Mouse (Mus musculus): ENCODE results near the gene Olfr557. TPM values are rescaled to one million over a fixed set of nuclear protein-coding genes. Genes with fewer than 3 reads are reported as not detected.

Olfr557 gene
- not detected in 2 replicates for polyA plus RNA-seq (2015; fragmentation: Nextera tagmentation; extraction: Ambion mirVana)

- H3K4me3 ChIP-seq, result no peak within 1 kb of the TSS
- 76% methylated on average over 5 of the region's 5 CpGs for WGBS
- no peak within 1 kb of the TSS for H3K27ac ChIP-seq
- no peaks in the 10 kb centered on the region for H3K36me3 ChIP-seq
- H3K4me2 ChIP-seq, result no peak within 1 kb of the TSS
- no peaks in the 10 kb centered on the region for H3K4me1 ChIP-seq
- H3K9ac ChIP-seq, result no peak within 1 kb of the TSS
- no peaks in the 10 kb centered on the region for H3K9me3 ChIP-seq
- ATAC-seq (ENCODE audit: insufficient number of reproducible peaks, insufficient read depth, low FRiP score, low TSS enrichment, low read depth), result no peak
- H3K27me3 ChIP-seq, result no peaks in the 10 kb centered on the region
Measured at GRCm38 (mm10) chr7:102695358-102696125, at the start of gene Olfr557. TSS of gene Olfr557 (plus strand) at chr7:102695910.

DNA sequence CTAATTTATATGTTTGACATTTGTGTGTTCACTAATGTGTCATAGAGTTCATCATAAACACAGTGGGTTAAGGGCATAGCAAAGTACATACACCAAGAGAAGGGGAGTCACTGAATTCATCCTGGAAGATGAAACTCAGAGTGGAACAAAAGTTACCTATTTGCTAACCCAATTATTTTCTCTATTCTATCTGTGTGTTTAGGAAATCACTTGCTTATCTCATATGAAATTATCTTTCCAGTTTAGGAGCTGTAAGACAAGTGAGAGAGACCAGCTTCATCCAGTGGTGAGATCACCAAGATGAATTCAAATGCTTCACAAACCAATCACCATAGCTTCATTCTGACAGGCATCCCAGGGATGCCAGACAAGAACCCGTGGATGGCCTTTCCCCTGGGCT is 37.2 kb upstream of the Olfr557 start, which contains the start of gene Olfr555:
Gene Olfr555, plus strand, starts transcription at position 301 of the 400 bp plus-strand sequence.
- Histone ChIP-seq H3K36me3 (no peaks in the 10 kb centered on the region), H3K4me2 (no peak within 1 kb of the TSS), H3K9me3 (no peaks in the 10 kb centered on the region), H3K9ac (no peak within 1 kb of the TSS), H3K27ac (no peak within 1 kb of the TSS), H3K27me3 (no peaks in the 10 kb centered on the region), H3K4me1 (no peaks in the 10 kb centered on the region), H3K4me3 (no peak within 1 kb of the TSS)
- no peak for ATAC-seq (ENCODE audit: insufficient number of reproducible peaks, insufficient read depth, low FRiP score, low TSS enrichment, low read depth)
- WGBS, result 83% methylated on average over 1 of the region's 1 CpGs

DNA sequence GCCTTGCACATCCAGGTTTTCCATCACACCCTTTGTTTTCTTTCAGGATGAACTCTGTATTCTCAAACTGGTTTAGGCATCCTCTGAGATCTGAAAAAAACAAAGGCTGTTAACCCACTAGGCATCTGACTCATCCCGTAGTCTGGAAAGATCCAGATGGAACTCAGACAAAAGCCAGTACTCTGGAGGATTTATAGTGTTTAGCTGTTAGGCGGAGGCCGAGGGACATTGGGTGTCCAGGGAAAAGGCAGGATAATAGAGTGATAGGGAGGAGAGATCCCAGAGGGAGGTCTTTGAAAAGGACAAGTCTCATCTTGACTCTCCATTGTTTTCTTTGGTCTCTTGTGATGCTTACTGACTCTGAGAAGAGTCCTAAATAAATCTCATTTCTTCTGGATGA is 31.1 kb upstream of the Olfr557 start, which contains the start of gene Olfr556:
Gene Olfr556, plus strand, starts transcription at position 301 of the 400 bp plus-strand sequence.
- Histone ChIP-seq H3K36me3 (no peaks in the 10 kb centered on the region), H3K4me1 (no peaks in the 10 kb centered on the region), H3K9ac (no peak within 1 kb of the TSS), H3K27ac (no peak within 1 kb of the TSS), H3K4me3 (no peak within 1 kb of the TSS), H3K9me3 (no peaks in the 10 kb centered on the region), H3K4me2 (no peak within 1 kb of the TSS), H3K27me3 (no peaks in the 10 kb centered on the region)
- no peak for ATAC-seq (ENCODE audit: insufficient number of reproducible peaks, insufficient read depth, low FRiP score, low TSS enrichment, low read depth)
- WGBS, result 61% methylated on average over 3 of the region's 3 CpGs

- ATAC-seq (ENCODE audit: insufficient number of reproducible peaks, insufficient read depth, low FRiP score, low TSS enrichment, low read depth), result no peak
- H3K27ac ChIP-seq, result no peak overlapping the region
- WGBS, result 37% methylated on average over 2 of the region's 2 CpGs
- H3K27me3 ChIP-seq, result no peaks in the 10 kb centered on the region
- H3K4me1 ChIP-seq, result no peaks in the 10 kb centered on the region
- no peaks in the 10 kb centered on the region for H3K36me3 ChIP-seq
- no peak overlapping the region for H3K4me2 ChIP-seq
- no peak overlapping the region for H3K4me3 ChIP-seq
- H3K9me3 ChIP-seq, result no peaks in the 10 kb centered on the region
- no peak overlapping the region for H3K9ac ChIP-seq
Measured at GRCm38 (mm10) chr7:102665378-102665777, 30.3 kb upstream of the Olfr557 start.

GRCm38 (mm10) chr7:102676225-102676624 is 19.5 kb upstream of the Olfr557 start:
- Histone ChIP-seq H3K4me3 (no peak overlapping the region), H3K9ac (no peak overlapping the region), H3K27ac (no peak overlapping the region), H3K36me3 (peaks cover 5% of the 10 kb centered on the region), H3K4me2 (no peak overlapping the region), H3K27me3 (no peaks in the 10 kb centered on the region), H3K9me3 (no peaks in the 10 kb centered on the region), H3K4me1 (no peaks in the 10 kb centered on the region)
- no peak for ATAC-seq (ENCODE audit: insufficient number of reproducible peaks, insufficient read depth, low FRiP score, low TSS enrichment, low read depth)
- WGBS, result 81% methylated on average over 2 of the region's 2 CpGs

- no peaks in the 10 kb centered on the region for H3K27me3 ChIP-seq
- H3K4me3 ChIP-seq, result no peak overlapping the region
- no peaks in the 10 kb centered on the region for H3K4me1 ChIP-seq
- H3K9ac ChIP-seq, result no peak overlapping the region
- peaks cover 16% of the 10 kb centered on the region for H3K36me3 ChIP-seq
- H3K4me2 ChIP-seq, result no peak overlapping the region
- no peak overlapping the region for H3K27ac ChIP-seq
- H3K9me3 ChIP-seq, result no peaks in the 10 kb centered on the region
- WGBS, result 93% methylated on average over 1 of the region's 1 CpGs
- no peak for ATAC-seq (ENCODE audit: insufficient number of reproducible peaks, insufficient read depth, low FRiP score, low TSS enrichment, low read depth)
Measured at GRCm38 (mm10) chr7:102681916-102682315, 13.8 kb upstream of the Olfr557 start.

DNA sequence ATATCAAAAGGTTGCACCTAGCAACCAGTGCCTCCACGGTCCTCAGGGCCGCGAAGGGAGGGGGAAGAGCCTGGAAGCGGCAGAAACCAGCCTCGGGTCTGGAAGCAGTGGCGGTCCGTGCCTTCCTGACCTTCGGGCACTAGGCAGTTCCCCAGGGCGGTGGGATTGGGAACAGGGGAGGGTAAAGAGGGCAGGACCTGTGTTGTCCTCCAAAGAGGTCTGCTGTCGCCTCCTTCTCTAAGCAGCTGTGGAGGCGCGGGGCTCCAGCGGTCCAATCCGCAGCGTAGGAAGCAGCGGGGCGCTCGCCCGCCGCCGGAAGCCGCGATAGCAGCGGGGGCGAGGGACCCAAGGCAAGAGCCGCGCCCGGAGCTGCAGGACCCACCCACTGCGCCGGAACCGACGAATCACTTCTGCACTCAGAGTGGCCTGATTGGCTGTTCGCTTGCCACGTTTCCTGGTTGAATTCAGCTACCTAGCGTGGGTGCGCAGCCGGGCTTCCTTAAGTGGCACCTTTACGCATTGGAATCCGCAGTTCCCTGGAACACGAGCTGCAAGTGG is 8.7 kb upstream of the Olfr557 start, which contains the start of gene Trim68:
Gene Trim68, minus strand, starts transcription at position 384 of the 558 bp plus-strand sequence.
- H3K4me1 ChIP-seq, result no peaks in the 10 kb centered on the region
- no peaks in the 10 kb centered on the region for H3K27me3 ChIP-seq
- peak within 1 kb of the TSS; percentile 68 for H3K4me3 ChIP-seq
- H3K4me2 ChIP-seq, result peak within 1 kb of the TSS; percentile 69
- peak within 1 kb of the TSS; percentile 81 for H3K9ac ChIP-seq
- peak; percentile 99 for ATAC-seq (ENCODE audit: insufficient number of reproducible peaks, insufficient read depth, low FRiP score, low TSS enrichment, low read depth)
- peaks cover 7% of the 10 kb centered on the region; the same call in 1 of the 2 replicates for H3K36me3 ChIP-seq
- H3K27ac ChIP-seq, result peak within 1 kb of the TSS; percentile 81
- H3K9me3 ChIP-seq, result no peaks in the 10 kb centered on the region
- 0% methylated on average over 40 of the region's 40 CpGs for WGBS

DNA sequence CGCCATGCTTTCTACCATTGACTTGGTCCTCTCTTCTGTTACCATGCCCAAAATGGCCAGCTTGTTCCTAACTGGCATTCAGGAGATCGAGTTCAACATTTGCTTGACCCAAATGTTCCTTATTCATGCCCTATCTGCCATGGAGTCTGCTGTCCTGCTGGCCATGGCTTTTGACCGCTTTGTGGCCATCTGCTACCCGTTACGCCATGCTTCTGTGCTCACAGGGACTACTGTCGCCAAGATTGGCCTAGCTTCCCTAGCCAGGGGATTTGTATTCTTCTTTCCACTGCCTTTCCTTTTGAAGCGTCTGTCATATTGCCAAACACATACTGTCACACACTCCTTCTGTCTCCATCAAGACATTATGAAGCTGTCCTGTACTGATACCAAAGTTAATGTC is 2.8 kb downstream of the Olfr557 start:
- H3K27me3 ChIP-seq, result no peaks in the 10 kb centered on the region
- H3K4me3 ChIP-seq, result no peak overlapping the region
- no peak overlapping the region for H3K27ac ChIP-seq
- no peak overlapping the region for H3K9ac ChIP-seq
- no peaks in the 10 kb centered on the region for H3K36me3 ChIP-seq
- H3K4me2 ChIP-seq, result no peak overlapping the region
- H3K4me1 ChIP-seq, result no peaks in the 10 kb centered on the region
- WGBS, result 87% methylated on average over 7 of the region's 7 CpGs
- no peak for ATAC-seq (ENCODE audit: insufficient number of reproducible peaks, insufficient read depth, low FRiP score, low TSS enrichment, low read depth)
- H3K9me3 ChIP-seq, result no peaks in the 10 kb centered on the region

GRCm38 (mm10) chr7:102701915-102702314 is 6.2 kb downstream of the Olfr557 start, which contains the start of gene Olfr558:
TSS of gene Olfr558 (plus strand) at chr7:102702215.
- no peak for ATAC-seq (ENCODE audit: insufficient number of reproducible peaks, insufficient read depth, low FRiP score, low TSS enrichment, low read depth)
- no peaks in the 10 kb centered on the region for H3K9me3 ChIP-seq
- no peak within 1 kb of the TSS for H3K27ac ChIP-seq
- no peaks in the 10 kb centered on the region for H3K36me3 ChIP-seq
- no peak within 1 kb of the TSS for H3K9ac ChIP-seq
- no peaks in the 10 kb centered on the region for H3K27me3 ChIP-seq
- no peaks in the 10 kb centered on the region for H3K4me1 ChIP-seq
- no peak within 1 kb of the TSS for H3K4me3 ChIP-seq
- H3K4me2 ChIP-seq, result no peak within 1 kb of the TSS

- no peak within 1 kb of the TSS for H3K9ac ChIP-seq
- H3K4me2 ChIP-seq, result no peak within 1 kb of the TSS
- no peaks in the 10 kb centered on the region for H3K27me3 ChIP-seq
- H3K4me3 ChIP-seq, result no peak within 1 kb of the TSS
- no peaks in the 10 kb centered on the region for H3K36me3 ChIP-seq
- 45% methylated on average over 1 of the region's 1 CpGs for WGBS
- no peaks in the 10 kb centered on the region for H3K4me1 ChIP-seq
- H3K27ac ChIP-seq, result no peak within 1 kb of the TSS
- no peak for ATAC-seq (ENCODE audit: insufficient number of reproducible peaks, insufficient read depth, low FRiP score, low TSS enrichment, low read depth)
- H3K9me3 ChIP-seq, result no peaks in the 10 kb centered on the region
Measured at GRCm38 (mm10) chr7:102718970-102719369, 23.3 kb downstream of the Olfr557 start, which contains the start of gene Olfr33. TSS of gene Olfr33 (minus strand) at chr7:102719070.

- Histone ChIP-seq H3K9ac (no peak within 1 kb of the TSS), H3K27me3 (no peaks in the 10 kb centered on the region), H3K4me3 (no peak within 1 kb of the TSS), H3K36me3 (no peaks in the 10 kb centered on the region), H3K4me1 (no peaks in the 10 kb centered on the region), H3K27ac (no peak within 1 kb of the TSS), H3K4me2 (no peak within 1 kb of the TSS), H3K9me3 (no peaks in the 10 kb centered on the region)
- no peak for ATAC-seq (ENCODE audit: insufficient number of reproducible peaks, insufficient read depth, low FRiP score, low TSS enrichment, low read depth)
Measured at GRCm38 (mm10) chr7:102727391-102727790, 31.7 kb downstream of the Olfr557 start, which contains the start of gene Olfr559. TSS of gene Olfr559 (minus strand) at chr7:102727491.

DNA sequence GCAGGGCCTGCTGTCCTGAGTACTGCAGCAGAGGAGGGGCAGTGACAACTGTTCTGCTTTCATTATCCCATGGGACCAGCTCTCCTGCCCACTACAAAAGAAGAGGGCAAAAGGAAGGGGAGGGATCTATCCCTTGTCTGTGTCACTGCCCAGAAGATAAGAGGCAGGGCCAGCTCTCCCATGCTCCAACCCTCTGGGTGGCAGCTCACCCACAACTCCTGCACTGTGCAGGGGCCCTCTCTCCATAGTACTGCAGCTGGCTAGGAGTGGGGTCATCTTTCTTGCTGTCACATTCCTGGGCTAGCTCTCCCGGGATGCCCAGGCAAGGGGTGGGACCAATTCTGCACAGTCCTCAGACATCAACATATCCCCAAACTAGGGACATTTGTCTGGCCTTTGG is 38.1 kb downstream of the Olfr557 start:
- Histone ChIP-seq H3K27me3 (no peaks in the 10 kb centered on the region), H3K4me3 (no peak overlapping the region), H3K9me3 (no peaks in the 10 kb centered on the region), H3K36me3 (no peaks in the 10 kb centered on the region), H3K4me1 (no peaks in the 10 kb centered on the region), H3K4me2 (no peak overlapping the region), H3K9ac (no peak overlapping the region), H3K27ac (no peak overlapping the region)
- no peak; the same call in 1 of the 2 replicates for ATAC-seq (ENCODE audit: insufficient number of reproducible peaks, insufficient read depth, low FRiP score, low TSS enrichment, low read depth)
- 74% methylated on average over 1 of the region's 1 CpGs for WGBS
